Mouse (Mus musculus) embryonic facial prominence, embryonic 11.5 days (tissue): ENCODE measurements around the gene Ckap4. TPM values are rescaled to one million over a fixed set of nuclear protein-coding genes. Genes with fewer than 3 reads are reported as not detected.

Experiments
- ATAC-seq: fragments of 200-750 bp; cut with Nextera tagmentation; replicated peaks from 2 replicates; pipeline ENCODE4 v1.8.0; 2017; ENCODE audit warnings: low read depth; ENCODE audit not compliant: insufficient number of reproducible peaks, low FRiP score, low TSS enrichment
- DNase-seq: peaks from one replicate; pipeline ENCODE4 v3.0.0-alpha.2; 2015; ENCODE audit warnings: low spot score
- H3K27ac ChIP-seq: fragments of 300-500 bp; sonication (generic); replicated peaks from 2 replicates; pipeline ENCODE4 v1.5.1; 2014; ENCODE audit warnings: mild to moderate bottlenecking, low read depth, low read length, control low read depth
- H3K27me3 ChIP-seq: fragments of 300-500 bp; sonication (generic); 2 replicates; pipeline ENCODE4 v1.6.1; 2014; ENCODE audit warnings: mild to moderate bottlenecking, low read length, moderate library complexity, mixed read lengths; ENCODE audit not compliant: control insufficient read depth, insufficient read depth
- H3K36me3 ChIP-seq: fragments of 300-500 bp; sonication (generic); replicated peaks from 2 replicates; pipeline ENCODE4 v1.6.1; 2014; ENCODE audit warnings: low read depth, mild to moderate bottlenecking, low read length, moderate library complexity, mixed read lengths; ENCODE audit not compliant: control insufficient read depth, insufficient read depth
- H3K4me1 ChIP-seq: fragments of 300-500 bp; sonication (generic); 2 replicates; pipeline ENCODE4 v1.6.1; 2014; ENCODE audit warnings: low read length, mixed read lengths; ENCODE audit not compliant: control insufficient read depth, insufficient read depth
- H3K4me2 ChIP-seq: fragments of 300-500 bp; sonication (generic); 2 replicates; pipeline ENCODE4 v1.6.1; 2014; ENCODE audit warnings: low read depth, mild to moderate bottlenecking, control low read depth, low read length, moderate library complexity
- H3K4me3 ChIP-seq: fragments of 300-500 bp; sonication (generic); 2 replicates; pipeline ENCODE4 v1.5.1; 2014; ENCODE audit warnings: low read depth, low read length, control low read depth
- H3K9ac ChIP-seq: fragments of 300-500 bp; sonication (generic); replicated peaks from 2 replicates; pipeline ENCODE4 v1.6.1; 2014; ENCODE audit warnings: mild to moderate bottlenecking, control low read depth, low read length
- H3K9me3 ChIP-seq: fragments of 300-500 bp; sonication (generic); replicated peaks from 2 replicates; pipeline ENCODE4 v1.6.1; 2016; ENCODE audit warnings: mild to moderate bottlenecking, low read length, inconsistent platforms, mixed read lengths; ENCODE audit not compliant: control insufficient read depth
- WGBS: fragments of 180-500 bp; shearing (Covaris S2); extraction: QIAGEN DNeasy Blood & Tissue Kit; methylation state at CpG from one replicate; pipeline ENCODE4 v1.1.7; 2014; 5-methylcytosine and 5-hydroxymethylcytosine counted together
- polyA plus RNA-seq: library from polyadenylated mRNA; unstranded; fragments of >200 nt; fragmentation: Nextera tagmentation; extraction: Ambion mirVana; gene quantifications from 2 replicates; pipeline ENCODE4 v1.2.1, GENCODE M21; 2014

Ckap4 gene
- polyA plus RNA-seq, 1 experiment from 2014 or later: 82.1 TPM

DNA sequence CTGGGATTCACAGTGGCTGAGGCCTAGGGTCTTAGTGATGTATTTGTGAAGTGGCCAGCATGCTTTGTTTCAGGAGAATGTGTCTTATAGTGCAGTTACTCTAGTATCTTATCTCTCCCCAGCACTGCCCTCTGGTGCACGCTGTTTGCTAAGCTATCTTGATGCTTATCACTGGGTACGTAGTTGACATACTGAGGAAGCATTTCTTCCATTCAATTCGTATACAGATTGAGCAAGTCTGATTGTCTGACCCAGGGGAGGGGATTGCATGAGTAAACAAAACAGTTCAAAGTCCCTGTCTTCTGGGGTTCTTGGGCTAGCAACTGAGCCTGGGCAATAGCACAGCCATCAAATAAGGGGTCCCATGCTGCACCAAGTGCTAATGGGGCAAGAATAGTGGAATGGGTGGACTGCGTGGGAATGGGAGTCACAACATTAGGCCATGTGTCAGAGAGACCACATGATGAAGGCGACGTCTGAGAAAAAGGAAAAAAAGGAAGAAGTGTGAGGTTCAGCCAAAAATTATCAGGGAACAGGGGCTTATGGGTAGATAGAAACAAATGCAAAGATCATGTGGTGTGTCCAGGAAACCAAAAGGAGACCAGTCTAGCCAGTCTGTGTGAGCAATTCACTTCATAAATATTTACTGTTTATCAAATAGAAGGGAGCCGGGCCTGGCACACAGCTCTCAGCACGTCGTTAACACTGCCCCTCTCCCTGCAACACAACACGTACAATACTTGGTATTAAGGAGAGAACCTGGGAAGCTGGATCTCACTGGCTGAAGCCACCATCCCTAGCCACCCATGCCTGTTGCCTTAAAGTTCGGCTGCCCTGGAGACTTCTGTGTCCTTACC is 9.2 kb upstream of the Ckap4 start:
- H3K4me2 ChIP-seq: no peak overlapping the region
- H3K4me1 ChIP-seq: no peaks in the 10 kb centered on the region
- no peaks in the 10 kb centered on the region for H3K9me3 ChIP-seq
- H3K36me3 ChIP-seq: no peaks in the 10 kb centered on the region
- no peaks in the 10 kb centered on the region for H3K27me3 ChIP-seq
- DNase-seq (no peak), ATAC-seq (no peak)
- 85% methylated on average over 11 of the region's 11 CpGs for WGBS
- H3K9ac ChIP-seq: no peak overlapping the region
- no peak overlapping the region for H3K4me3 ChIP-seq
- H3K27ac ChIP-seq: no peak overlapping the region

DNA sequence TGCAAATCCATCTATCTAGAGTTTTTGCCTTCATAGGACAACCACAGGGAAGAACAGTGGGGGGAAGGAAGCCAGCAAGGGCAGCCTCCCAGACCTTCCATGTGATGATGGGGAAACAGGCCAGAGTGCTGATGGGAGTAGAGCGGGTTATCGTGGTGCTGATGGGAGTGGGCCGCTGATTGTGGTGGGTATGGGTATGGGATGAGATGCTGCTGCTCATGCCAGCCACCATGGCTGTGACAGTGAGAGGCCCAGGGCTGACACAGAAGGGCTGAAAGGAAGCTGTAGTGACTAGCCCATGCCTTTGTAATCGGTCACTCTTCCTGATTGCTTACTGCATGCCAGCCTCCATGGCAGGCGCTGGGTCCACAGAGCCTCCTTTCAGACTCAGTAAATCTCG is 5.8 kb upstream of the Ckap4 start:
- Histone ChIP-seq H3K36me3 (no peaks in the 10 kb centered on the region), H3K4me1 (no peaks in the 10 kb centered on the region), H3K27me3 (no peaks in the 10 kb centered on the region), H3K27ac (no peak overlapping the region), H3K4me2 (no peak overlapping the region), H3K9ac (no peak overlapping the region), H3K4me3 (no peak overlapping the region), H3K9me3 (no peaks in the 10 kb centered on the region)
- no peak for ATAC-seq
- no peak for DNase-seq
- WGBS: 85% methylated on average over 6 of the region's 6 CpGs

DNA sequence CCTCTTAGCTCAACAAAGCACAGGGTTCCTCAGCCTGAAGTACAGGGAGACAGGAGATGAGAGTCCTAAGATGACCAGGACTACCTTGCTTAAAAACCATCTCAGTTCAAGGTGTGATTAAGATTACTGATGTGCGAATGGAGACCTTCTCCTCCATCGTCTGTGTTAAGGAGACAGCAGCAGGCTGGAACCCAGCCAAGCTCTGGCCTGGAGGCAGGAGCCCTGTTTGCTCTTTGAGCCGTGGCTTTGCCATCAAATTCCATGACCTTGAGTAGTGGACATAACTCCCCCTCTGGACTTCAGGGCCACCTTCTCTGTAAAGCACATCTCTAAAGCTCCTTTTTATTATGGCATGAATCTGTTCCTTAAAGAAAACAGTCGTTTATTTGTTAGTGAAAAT is 2.0 kb upstream of the Ckap4 start:
- Histone ChIP-seq H3K36me3 (no peaks in the 10 kb centered on the region), H3K9ac (no peak overlapping the region), H3K27me3 (no peaks in the 10 kb centered on the region), H3K4me3 (no peak overlapping the region), H3K27ac (no peak overlapping the region), H3K4me1 (no peaks in the 10 kb centered on the region), H3K4me2 (no peak overlapping the region), H3K9me3 (no peaks in the 10 kb centered on the region)
- DNase-seq: no peak
- no peak for ATAC-seq
- 60% methylated on average over 4 of the region's 4 CpGs for WGBS

DNA sequence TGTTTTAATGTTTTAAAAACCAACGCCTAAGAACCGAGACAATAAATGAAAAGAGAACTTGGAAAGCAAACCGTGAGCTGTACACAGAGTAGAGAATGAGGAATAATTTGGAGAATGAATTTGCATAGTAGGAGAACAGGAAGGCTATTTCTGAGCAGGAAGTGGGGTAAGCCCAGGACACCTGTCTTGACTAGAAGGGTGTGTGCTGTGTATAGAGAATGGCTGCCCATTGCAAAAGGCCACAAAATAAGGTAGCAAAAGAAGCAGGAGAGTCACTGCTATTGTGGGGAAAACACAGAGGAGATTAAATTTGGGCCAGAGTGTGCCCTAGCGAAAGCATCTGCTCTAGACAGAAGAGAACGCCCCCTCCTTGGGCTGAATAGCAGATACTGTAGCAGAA is 1.6 kb upstream of the Ckap4 start:
- Histone ChIP-seq H3K27me3 (no peaks in the 10 kb centered on the region), H3K4me1 (peaks cover 2% of the 10 kb centered on the region; the same call in 1 of the 2 replicates), H3K4me3 (no peak overlapping the region), H3K9ac (no peak overlapping the region), H3K4me2 (no peak overlapping the region), H3K27ac (no peak overlapping the region), H3K9me3 (no peaks in the 10 kb centered on the region), H3K36me3 (no peaks in the 10 kb centered on the region)
- DNase-seq (no peak), ATAC-seq (no peak)
- WGBS: 85% methylated on average over 5 of the region's 5 CpGs

DNA sequence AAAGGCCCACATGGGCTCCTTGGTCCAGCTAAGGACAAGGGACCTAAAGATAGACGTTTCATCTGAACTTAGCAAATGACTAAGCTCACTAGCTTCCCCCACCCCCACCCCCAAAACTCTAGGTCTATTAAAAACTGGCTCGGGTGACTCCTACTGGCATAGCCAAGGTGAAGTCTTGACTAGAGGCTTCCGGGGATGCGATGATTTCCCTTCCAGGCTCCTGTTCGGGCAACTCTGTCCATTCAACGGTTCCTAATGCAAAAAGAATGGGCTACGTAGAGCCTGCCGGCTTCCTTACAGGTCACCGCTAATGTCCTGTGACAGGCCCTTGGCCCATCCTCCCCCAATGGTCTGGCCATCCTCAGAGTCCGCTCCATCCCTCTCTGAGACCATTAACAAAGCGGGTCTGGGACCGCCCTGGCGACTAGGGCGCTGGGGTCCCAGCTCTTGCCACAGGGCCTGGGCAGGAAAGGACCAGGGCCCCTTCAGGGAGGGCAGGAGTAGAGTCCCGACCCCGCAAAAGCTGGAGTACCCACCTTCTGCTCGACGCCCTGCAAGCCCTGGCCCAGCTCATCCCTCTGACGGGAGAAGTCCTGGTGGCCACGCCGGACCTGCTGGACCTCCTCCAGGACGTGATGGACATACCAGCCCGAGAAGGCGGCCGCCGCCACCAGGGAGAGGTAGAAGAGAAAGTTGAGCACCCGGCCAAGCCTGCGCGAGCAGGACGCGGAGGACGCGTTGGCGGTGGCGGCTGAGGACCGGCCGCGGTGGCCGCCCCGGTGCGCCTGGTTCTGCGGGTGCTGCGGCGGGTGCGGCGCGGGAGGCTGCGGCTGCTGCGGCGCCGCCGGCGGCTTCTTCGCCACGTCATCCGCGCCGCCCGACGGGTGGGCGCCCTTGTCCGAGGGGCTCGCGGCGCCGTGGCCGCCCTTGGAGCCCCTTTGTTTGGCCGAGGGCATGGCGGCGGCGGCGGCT is 665 bp downstream of the Ckap4 start:
- Histone ChIP-seq H3K4me2 (peak overlapping the region; percentile 51), H3K4me3 (peak overlapping the region; percentile 93), H3K9me3 (no peaks in the 10 kb centered on the region), H3K27ac (peak overlapping the region; percentile 85), H3K9ac (peak overlapping the region; percentile 97), H3K36me3 (no peaks in the 10 kb centered on the region), H3K4me1 (peaks cover 3% of the 10 kb centered on the region; the same call in 1 of the 2 replicates), H3K27me3 (no peaks in the 10 kb centered on the region)
- DNase-seq (peak; percentile 52), ATAC-seq (peak; percentile 46)
- under 1% methylated on average over 57 of the region's 72 CpGs for WGBS

DNA sequence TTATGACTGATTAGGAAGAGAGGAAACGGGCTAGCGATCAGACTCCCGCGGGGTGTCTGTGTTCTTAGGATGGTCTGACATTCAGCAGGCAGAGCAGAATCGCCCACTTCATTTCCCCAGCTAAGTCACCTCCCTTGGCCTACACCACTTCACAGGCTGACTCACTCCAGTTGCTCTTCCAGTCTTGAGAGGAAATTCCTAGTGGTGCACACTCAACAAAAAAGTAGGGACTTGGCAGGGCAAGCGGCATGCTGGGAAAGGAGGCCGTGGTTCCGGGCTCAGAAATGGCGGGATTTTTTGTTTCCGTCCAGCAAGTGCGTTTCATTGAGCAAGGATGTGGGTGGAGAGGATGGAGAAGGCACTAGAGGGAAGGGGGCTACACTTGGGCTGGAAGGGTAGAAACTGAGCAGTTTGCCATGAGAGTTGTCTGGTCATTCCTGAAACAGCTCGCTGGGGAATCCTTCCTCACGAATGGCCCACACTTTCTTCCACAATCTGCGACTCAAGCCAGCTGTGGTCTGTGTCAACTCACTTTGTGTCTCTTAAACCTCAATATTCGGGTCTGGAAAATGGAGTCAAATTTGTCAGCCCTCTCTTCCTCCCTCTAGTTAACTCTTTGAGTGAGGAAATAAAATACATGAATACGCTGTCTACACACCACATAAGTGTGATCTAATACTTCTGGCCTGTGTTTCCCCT is 1.5 kb downstream of the Ckap4 start:
- H3K4me2 ChIP-seq: peak overlapping the region; percentile 51
- H3K4me1 ChIP-seq: peaks cover 3% of the 10 kb centered on the region; the same call in 1 of the 2 replicates
- WGBS: 77% methylated on average over 16 of the region's 16 CpGs
- ATAC-seq (no peak), DNase-seq (no peak)
- no peaks in the 10 kb centered on the region for H3K9me3 ChIP-seq
- H3K27me3 ChIP-seq: no peaks in the 10 kb centered on the region
- peak overlapping the region; percentile 93 for H3K4me3 ChIP-seq
- peak overlapping the region; percentile 97 for H3K9ac ChIP-seq
- no peak overlapping the region for H3K27ac ChIP-seq
- peaks cover 3% of the 10 kb centered on the region for H3K36me3 ChIP-seq

DNA sequence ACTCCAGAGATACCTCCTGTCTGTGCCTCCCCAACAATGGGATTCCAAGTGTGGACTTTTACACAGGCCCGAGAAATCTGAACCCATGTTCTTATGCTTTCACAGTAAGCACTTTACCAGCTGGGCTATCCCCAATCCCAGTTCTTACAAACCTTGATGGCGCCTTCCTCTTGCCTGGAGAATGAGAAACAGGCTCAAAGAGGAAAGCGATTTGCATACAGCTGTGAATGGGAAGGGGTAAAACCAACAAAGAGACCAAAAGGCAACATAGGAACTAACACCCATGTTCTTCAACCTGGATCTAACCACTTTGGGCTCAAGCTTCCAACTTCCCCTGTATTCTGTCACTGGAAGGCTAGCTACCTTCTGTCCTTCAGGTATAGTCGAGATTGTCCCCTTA is 2.3 kb downstream of the Ckap4 start:
- no peaks in the 10 kb centered on the region for H3K9me3 ChIP-seq
- DNase-seq (no peak), ATAC-seq (no peak)
- WGBS: 88% methylated on average over 4 of the region's 4 CpGs
- peak overlapping the region; percentile 9; the same call in 1 of the 2 replicates for H3K4me3 ChIP-seq
- no peaks in the 10 kb centered on the region for H3K27me3 ChIP-seq
- H3K9ac ChIP-seq: no peak overlapping the region
- peak overlapping the region; percentile 51 for H3K4me2 ChIP-seq
- no peak overlapping the region for H3K27ac ChIP-seq
- H3K36me3 ChIP-seq: peaks cover 4% of the 10 kb centered on the region
- peaks cover 3% of the 10 kb centered on the region; the same call in 1 of the 2 replicates for H3K4me1 ChIP-seq
